Mouse (Mus musculus) embryo, embryonic 10.5 days (tissue): Measurements from ENCODE around the gene Ptf1a.

Source experiments
- DNase-seq: peaks from one replicate; pipeline ENCODE4 v3.0.0-alpha.2; 2015; ENCODE audit warnings: low spot score

Gene Ptf1a

GRCm38 (mm10) chr2:19444931-19445831 lies at the start of gene Ptf1a:
Ptf1a (plus strand) TSS chr2:19445663.
- DNase-seq, result peak; percentile 46

DNA sequence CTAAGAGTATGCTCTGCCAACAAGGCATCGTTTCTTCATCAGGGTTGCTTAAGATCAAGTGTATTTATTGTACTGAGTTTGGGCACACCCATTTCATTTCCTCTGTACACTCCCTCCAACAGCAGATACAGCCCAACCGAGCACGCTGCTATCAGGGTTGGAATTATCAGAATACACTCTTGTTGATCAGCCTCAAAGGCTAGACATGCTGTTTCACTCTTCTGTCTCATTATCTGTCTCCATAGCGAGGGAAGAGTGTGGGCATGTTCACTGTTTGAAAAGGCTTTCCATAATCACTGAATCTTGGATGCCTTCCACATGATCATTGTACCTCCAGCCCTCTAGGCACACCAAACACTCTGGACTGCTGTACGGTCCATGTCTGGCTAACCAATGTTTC lies 40.1 kb upstream of the Ptf1a start:
- no peak for DNase-seq

DNA sequence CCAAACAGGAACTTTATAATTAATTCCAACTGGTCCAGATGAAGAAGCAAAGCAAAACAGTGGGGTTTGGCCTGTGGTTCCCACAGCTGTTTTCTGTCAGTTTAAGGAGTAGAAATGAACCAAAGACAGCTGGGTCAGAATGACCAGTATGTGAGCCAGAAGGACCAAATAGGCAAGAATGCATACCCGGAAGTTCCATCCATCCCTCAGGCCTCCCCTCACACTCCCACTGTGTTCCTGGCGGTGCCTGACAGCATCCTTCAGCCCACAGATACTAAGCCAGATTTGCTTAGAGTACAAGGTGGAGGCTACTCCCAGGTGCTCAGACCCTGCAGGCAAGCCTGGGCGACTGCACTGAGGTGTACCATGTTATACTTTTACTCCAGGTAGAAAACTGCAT lies 38.9 kb upstream of the Ptf1a start:
- no peak for DNase-seq

DNA sequence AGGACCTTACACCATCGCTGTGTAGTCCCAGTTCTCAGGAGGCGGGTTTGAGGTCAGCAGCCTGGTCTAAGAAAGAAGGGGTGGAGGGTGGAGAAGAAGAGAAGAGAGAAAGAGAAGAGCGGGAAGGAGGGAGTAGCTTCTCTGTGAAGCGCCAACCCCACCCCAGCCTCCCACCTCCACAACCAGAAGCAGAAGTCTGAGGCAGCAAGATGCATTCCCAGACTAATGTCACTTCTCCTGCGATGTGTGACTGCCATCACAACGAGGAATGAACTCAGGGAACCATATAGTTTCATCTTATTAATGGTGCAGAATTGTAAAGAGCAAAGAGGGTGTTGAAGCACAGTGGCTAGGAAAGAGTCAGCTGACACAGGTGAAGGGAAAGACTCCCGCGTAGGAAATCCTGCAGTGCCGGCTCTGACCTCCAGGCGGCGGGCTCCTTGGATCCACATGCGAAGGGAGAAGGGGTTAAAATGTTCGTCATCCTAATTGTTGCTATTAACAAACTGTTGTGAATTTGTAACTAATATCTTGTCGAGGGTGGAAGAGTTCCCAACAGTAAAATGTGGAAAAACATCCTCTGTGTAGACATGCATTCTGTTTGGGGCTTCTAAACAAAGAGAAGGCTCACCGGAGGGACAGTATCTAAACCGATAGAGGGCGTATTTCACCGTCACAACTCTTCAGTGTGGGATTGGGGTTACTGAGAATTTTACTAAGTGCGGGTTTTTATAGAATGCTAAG lies 31.1 kb upstream of the Ptf1a start:
- DNase-seq, result peak; percentile 79

GRCm38 (mm10) chr2:19415063-19415521 lies 30.4 kb upstream of the Ptf1a start:
- DNase-seq, result peak; percentile 95

DNA sequence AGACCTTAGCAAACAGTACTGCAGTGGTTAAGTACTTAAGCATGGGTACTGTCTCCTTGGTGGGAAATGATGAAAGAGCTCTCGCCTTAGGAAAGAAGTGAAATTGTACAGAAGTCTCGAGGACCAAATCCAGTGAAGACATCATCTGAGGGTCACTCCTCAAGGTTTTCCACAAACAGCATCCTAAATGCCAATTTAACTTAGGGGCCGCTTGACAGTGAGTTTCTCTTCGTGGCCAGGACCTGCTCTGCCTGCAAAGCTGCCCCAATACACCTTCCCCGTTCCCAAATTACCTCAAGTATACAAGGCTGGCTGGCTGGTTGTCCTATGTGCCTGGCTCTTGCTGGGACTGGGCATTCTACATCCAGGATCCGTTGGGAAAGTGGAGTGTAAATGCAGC lies 29.4 kb upstream of the Ptf1a start:
- no peak for DNase-seq

- DNase-seq, result no peak
These were observed 25.6 kb upstream of the Ptf1a start for GRCm38 (mm10) chr2:19419686-19420345.

DNA sequence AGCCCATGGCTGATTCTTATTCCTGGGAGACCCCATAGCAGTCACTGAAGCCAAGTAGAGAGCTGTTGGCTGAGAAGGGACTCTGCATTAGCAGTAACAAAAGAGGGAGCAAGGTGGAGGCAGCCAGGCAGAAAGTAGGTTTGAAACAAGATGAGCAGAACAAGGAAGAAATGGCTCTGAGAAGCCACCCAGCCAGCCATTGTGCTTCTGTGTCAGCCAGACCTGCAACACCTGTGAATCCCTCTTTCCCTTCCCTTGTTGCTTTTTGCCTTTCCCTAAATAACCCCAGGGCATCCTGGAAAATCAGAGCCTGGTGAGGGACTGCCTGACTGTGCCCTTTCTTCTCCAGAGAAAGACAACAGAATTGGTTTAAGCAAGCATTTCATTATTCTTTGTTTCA lies 23.2 kb upstream of the Ptf1a start:
- DNase-seq, result no peak

GRCm38 (mm10) chr2:19423086-19423485 lies 22.4 kb upstream of the Ptf1a start:
- no peak for DNase-seq

DNA sequence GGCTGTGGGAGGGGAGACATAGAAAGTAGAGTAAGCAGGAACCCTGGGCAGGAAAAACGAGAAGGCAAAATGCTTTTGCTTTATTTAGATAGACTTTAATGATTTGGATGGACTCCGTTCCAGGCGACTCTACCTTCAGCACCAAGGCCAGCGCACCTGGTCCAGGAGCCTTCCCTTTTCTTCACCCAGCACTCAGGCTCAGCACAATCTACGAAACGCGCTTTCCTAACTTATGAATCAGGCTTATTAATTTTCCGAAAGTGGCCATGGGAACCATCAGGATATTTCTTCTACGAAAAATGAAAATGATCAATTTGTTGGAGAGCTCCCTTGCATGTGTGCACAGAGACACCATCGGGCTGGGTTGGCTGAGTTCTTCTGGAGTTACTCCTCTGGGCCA lies 16.4 kb upstream of the Ptf1a start:
- peak; percentile 82 for DNase-seq

DNA sequence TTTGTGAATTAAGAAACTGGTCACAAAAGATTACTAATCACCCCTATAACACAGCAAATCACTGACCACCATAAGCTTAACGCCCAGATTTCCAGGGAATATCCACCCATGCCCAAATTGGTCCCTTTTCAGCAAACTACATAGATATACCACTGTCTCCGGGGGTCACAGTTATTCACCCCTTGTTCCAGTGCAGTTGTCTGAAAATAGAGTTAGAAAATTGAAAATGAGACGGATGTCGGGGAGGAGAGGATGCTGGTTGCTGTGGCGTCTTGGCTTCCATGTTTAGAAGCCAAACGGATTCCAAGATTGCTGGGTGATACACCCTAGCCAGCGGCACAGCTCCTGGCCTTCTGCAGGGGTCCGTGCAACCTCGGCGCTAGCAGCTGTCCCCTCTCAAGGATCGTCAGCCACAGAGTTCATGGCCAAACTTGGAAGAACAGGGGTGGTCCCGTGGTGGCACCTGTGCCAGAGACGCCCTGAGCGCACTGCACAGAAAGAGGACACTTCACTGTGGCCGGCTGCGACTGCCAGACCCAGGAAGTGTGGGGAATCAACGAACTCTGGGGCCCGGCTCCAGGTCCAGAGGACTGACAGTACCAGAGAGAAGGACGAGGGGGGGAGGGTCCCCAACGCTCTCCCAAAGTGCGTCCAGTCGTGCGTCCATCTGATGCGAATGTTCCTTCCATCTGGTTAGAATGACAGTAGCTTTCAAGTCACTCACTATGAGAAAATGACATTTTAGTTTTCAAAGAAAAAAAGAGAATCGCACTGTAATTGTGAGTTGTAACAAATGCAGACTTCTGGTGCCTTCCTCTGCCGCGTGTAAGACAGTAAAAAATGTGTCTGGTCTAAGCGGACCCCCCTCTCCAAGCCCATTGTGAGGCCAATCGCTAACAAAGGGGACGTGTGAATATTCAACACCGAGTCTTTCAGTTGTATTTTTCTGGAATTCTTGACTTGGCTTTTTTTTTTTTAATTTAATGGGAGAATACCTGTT lies 15.5 kb upstream of the Ptf1a start:
- DNase-seq, result peak; percentile 42

- DNase-seq, result peak; percentile 58
These were observed 14.7 kb upstream of the Ptf1a start for GRCm38 (mm10) chr2:19430746-19431145.

DNA sequence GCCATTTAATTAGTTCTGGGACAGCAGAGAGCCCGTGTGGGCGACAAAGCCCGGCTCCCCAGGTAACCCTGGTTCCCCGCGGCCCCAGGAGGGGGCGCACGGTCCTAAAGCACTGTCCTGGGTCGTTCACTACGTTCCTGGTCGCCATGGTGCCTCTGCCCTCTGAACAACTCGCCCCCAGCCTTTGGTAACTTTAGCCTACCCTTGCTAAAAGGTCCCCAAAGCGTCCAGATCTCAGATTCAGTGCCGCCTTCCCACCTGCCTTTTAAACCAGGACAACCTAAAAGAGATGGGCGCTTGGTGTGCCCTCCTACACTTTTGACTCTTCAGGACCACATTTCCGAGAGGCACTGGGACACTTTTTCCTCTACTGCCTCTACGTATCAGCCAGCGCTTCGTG lies 14.3 kb upstream of the Ptf1a start:
- peak; percentile 65 for DNase-seq

- DNase-seq, result peak; percentile 19
These were observed 13.7 kb upstream of the Ptf1a start for GRCm38 (mm10) chr2:19431614-19432323.

GRCm38 (mm10) chr2:19444346-19444745 lies 1.1 kb upstream of the Ptf1a start:
- no peak for DNase-seq

DNA sequence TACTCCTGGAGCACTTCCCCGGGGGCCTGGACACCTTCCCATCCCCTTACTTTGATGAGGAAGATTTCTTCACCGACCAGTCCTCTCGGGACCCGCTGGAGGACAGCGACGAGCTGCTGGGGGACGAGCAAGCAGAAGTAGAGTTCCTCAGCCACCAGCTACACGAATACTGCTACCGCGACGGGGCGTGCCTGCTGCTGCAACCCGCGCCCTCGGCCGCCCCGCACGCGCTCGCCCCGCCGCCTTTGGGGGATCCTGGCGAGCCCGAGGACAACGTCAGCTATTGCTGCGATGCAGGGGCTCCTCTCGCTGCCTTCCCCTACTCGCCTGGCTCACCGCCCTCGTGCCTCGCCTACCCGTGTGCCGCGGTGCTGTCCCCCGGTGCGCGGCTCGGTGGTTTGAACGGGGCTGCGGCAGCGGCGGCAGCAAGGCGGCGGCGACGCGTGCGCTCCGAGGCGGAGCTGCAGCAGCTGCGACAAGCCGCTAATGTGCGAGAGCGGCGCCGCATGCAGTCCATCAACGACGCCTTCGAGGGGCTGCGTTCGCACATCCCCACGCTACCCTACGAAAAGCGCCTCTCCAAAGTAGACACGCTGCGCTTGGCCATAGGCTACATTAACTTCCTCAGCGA lies 523 bp downstream of the Ptf1a start:
- peak; percentile 40 for DNase-seq

- DNase-seq, result peak; percentile 29
These were observed 1.3 kb downstream of the Ptf1a start for GRCm38 (mm10) chr2:19446746-19447145.

DNA sequence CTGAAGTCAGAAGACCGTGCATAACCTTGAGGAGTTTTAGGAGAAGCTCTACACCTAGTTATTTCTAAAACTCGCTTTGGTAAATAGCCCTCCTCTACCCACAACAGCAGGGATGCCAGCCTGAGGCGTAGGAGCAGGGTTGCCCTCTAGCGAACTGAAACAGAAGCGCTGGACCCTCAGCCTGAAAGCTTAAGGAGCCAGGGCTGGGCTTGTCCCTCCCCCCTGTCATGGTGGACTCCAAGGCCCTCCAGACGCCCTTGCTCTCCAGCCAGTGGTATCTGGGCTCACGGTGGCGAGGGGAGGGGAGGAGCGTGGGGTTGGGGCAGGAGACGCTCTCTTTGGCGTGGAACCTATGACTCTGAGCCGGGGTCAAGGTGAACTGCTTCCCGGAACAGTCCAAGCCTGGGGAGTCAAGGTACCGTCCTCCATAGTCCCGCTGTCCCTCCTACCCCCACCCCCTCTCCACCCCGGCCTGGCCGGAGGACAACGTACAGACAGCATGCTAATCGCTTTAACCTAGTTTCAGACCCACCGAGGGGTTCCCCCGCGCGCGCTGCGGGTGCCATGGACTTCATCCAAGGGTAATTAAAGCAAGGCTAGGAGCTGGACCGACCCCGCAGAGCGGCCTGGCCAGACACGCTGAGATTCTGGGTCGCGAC lies 2.7 kb downstream of the Ptf1a start:
- peak; percentile 83 for DNase-seq

DNA sequence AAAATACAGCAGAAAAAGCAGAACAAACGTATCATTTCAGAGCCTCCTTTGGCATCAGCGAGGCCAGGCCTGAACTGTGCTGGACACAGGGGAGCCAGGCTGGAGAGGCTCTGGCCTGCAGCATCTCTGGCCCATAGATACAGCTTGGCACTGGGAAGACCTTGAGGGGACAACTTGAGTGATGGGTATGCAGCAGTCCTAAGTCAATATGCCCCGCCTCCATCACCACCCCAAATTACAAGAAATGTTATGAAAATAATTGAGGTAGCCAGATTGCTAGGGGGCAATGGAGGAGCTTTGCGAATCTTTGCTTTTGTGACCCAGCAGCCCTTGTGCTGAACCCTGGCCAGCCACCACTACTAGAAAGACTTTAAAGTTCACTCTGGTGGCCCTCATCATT lies 3.8 kb downstream of the Ptf1a start:
- DNase-seq, result no peak
